Comparison of ENCODE assay signal across 8 mouse cellular contexts in the genomic region with DNA sequence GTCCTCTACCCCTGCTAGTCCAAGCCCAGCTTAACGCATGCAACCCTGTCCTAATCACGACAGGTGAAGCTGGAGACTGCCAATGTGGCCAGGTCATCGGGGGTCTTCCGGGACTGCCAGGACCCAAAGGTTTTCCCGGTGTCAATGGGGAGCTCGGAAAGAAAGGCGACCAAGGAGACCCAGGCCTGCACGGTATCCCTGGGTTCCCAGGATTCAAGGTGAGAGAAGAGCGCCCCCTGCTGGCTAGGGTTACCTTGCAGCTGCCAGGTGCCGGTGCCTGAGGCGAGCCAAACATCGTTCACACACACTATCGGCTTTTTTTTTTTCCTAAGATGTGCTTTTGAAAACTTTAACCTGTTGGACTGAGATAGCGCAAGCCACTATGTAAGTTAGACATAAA. TPM values are rescaled to one million over a fixed set of nuclear protein-coding genes. Genes with fewer than 3 reads are reported as not detected.
DNase-seq lines count a peak whose midpoint lies in the region; ATAC-seq and TF ChIP-seq lines count a peak whose summit lies in the region.

No protein-coding gene starts in this region.

- no peaks in the 10 kb centered on the region; the same call in 1 of the 2 replicates for H3K4me1 ChIP-seq in lung, adult 2 months (ENCODE audit: control insufficient read depth, insufficient read depth, low read length)
- no peaks in the 10 kb centered on the region for H3K4me1 ChIP-seq in embryonic facial prominence, embryonic 11.5 days (ENCODE audit: control insufficient read depth, insufficient read depth, low read length)

- H3K4me2 ChIP-seq in embryonic facial prominence, embryonic 11.5 days (ENCODE audit: low read depth, low read length): no peak overlapping the region

- peak; percentile 18 to 45 for DNase-seq in cerebellum, adult 18-20 months
- no peak for DNase-seq in cerebellum, adult 9-11 months
- peak; percentile 64 for DNase-seq in lung, adult 2 months
- no peak for DNase-seq in lung, postnatal 25 days (ENCODE audit: low spot score)
- DNase-seq in adrenal gland, adult 2 months: peak; percentile 39
- DNase-seq in embryonic facial prominence, embryonic 11.5 days (ENCODE audit: low spot score): peak; percentile 71
- DNase-seq in lung, postnatal 10 days: peak; percentile 60
- DNase-seq in thymus, postnatal 25 days: peak; percentile 46

- no peak for ATAC-seq in embryonic facial prominence, embryonic 11.5 days (replicated peaks; ENCODE audit: insufficient number of reproducible peaks, low FRiP score, low TSS enrichment, low read depth)

- TF ChIP-seq CTCF in lung, adult 2 months (IDR thresholded peaks at IDR 0.05; ENCODE audit: insufficient read depth, low read length): peak; percentile 63

- H3K4me3 ChIP-seq in lung, adult 2 months (replicated peaks; ENCODE audit: extremely low read depth, low read depth, low read length): no peak overlapping the region
- no peak overlapping the region for H3K4me3 ChIP-seq in embryonic facial prominence, embryonic 11.5 days (ENCODE audit: low read depth, low read length)

- no peak overlapping the region for H3K27ac ChIP-seq in embryonic facial prominence, embryonic 11.5 days (replicated peaks; ENCODE audit: low read depth, low read length)

- no peaks in the 10 kb centered on the region for H3K9me3 ChIP-seq in embryonic facial prominence, embryonic 11.5 days (replicated peaks; ENCODE audit: control insufficient read depth, low read length)

- no peaks in the 10 kb centered on the region for H3K27me3 ChIP-seq in embryonic facial prominence, embryonic 11.5 days (ENCODE audit: control insufficient read depth, insufficient read depth, low read length)

- H3K36me3 ChIP-seq in embryonic facial prominence, embryonic 11.5 days (replicated peaks; ENCODE audit: control insufficient read depth, insufficient read depth, low read depth, low read length): no peaks in the 10 kb centered on the region

- 58% methylated on average over 14 of the region's 14 CpGs for WGBS in lung, adult 2 months
- WGBS in embryonic facial prominence, embryonic 11.5 days: 52% methylated on average over 14 of the region's 14 CpGs

- TF ChIP-seq POLR2A in lung, adult 2 months (IDR thresholded peaks at IDR 0.05; ENCODE audit: borderline replicate concordance, extremely low read depth, low read depth, low read length): no peak

- no peak overlapping the region for H3K9ac ChIP-seq in embryonic facial prominence, embryonic 11.5 days (replicated peaks; ENCODE audit: low read length)

RNA-seq across cellular contexts. Expression of gene Rab20, which starts 57.4 kb away (rescaled TPM):
- 17.3 and 19.5 TPM in 2 replicates for polyA plus RNA-seq in lung, adult 2 months (2012; rRNA removed)
- total RNA-seq in adrenal gland, adult 2 months (2021): 1 to 10 TPM; 7.9 to 9.6 TPM
- 16.6 and 19.6 TPM in 2 replicates for polyA plus RNA-seq in adrenal gland, adult 2 months (2012; rRNA removed)
- 0.79 and 1.7 TPM in 2 replicates for polyA plus RNA-seq in embryonic facial prominence, embryonic 11.5 days (2014; fragmentation: Nextera tagmentation; extraction: Ambion mirVana)

Comparison
In these comparisons a context has a peak if more than half of its experiments do, and no peak if none do; other contexts are left out.
1. DNase-seq: peak in cerebellum, adult 18-20 months (2 of 2), lung, adult 2 months (single experiment), adrenal gland, adult 2 months (single experiment), embryonic facial prominence, embryonic 11.5 days (single experiment), lung, postnatal 10 days (single experiment) and thymus, postnatal 25 days (single experiment); none in cerebellum, adult 9-11 months (single experiment) and lung, postnatal 25 days (single experiment).